ENCODE assay signal across 10 mouse cellular contexts in the genomic region with DNA sequence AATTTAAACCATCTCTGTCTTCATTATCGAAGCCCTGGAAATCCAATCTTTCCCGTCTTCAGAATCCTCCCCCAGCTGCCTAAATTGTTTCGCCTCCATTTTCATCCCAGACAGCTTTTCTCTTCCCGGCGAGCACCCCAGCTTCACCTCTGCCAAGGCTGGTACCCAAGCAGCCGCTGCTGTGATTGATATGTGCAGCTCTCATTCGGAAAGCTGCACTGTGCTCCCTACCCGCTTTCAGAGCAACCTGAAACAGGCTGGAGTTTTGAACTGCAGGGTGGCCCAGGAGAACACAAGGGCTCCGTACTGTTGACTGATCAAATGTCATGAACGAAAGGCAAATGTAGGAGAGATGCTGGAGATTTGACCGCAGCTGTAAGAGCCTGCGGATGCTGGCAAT.
A peak's percentile ranks its signal among the peaks of the same experiment; 100 is the strongest.
DNase-seq lines count a peak whose midpoint lies in the region; ATAC-seq and TF ChIP-seq lines count a peak whose summit lies in the region.
"Had no signal": no experiment of that assay in that cellular context is flagged by ENCODE, and none has a peak within 500 bp of the region (broad histone marks: within the 10 kb centered on the region; RNA-seq: fewer than 3 reads in every experiment).

No protein-coding gene starts in this region.

- no peaks in the 10 kb centered on the region for H3K36me3 ChIP-seq in kidney, embryonic 16.5 days (ENCODE audit: insufficient read depth, low read length)
- no peaks in the 10 kb centered on the region for H3K36me3 ChIP-seq in embryonic facial prominence, embryonic 13.5 days
- H3K36me3 ChIP-seq: heart, embryonic 13.5 days; lung, embryonic 15.5 days had no signal

- intact Hi-C loops in heart, postnatal 25 days (cut with DNase I): no loop called here

- no peak overlapping the region for H3K9ac ChIP-seq in kidney, embryonic 16.5 days (replicated peaks; ENCODE audit: low read length)
- no peak overlapping the region for H3K9ac ChIP-seq in embryonic facial prominence, embryonic 13.5 days
- H3K9ac ChIP-seq: heart, embryonic 13.5 days; lung, embryonic 15.5 days had no signal

- 20% methylated on average over 12 of the region's 12 CpGs for WGBS in kidney, embryonic 16.5 days
- 24% methylated on average over 12 of the region's 12 CpGs for WGBS in embryonic facial prominence, embryonic 13.5 days

- H3K27me3 ChIP-seq in kidney, embryonic 16.5 days (ENCODE audit: insufficient read depth, low read length): no peaks in the 10 kb centered on the region
- no peaks in the 10 kb centered on the region for H3K27me3 ChIP-seq in embryonic facial prominence, embryonic 13.5 days
- H3K27me3 ChIP-seq: heart, embryonic 13.5 days; lung, embryonic 15.5 days had no signal

- no peak for TF ChIP-seq CTCF in layer of hippocampus, adult 2 months (conservative IDR thresholded peaks at IDR 0.05)

- no peak overlapping the region for H3K27ac ChIP-seq in kidney, embryonic 16.5 days (ENCODE audit: low read length)
- no peak overlapping the region for H3K27ac ChIP-seq in embryonic facial prominence, embryonic 13.5 days
- H3K27ac ChIP-seq in layer of hippocampus, adult 2 months: peak overlapping the region; percentile 91
- H3K27ac ChIP-seq: heart, embryonic 13.5 days; lung, embryonic 15.5 days had no signal

- peak overlapping the region; percentile 35 for H3K4me2 ChIP-seq in kidney, embryonic 16.5 days (replicated peaks; ENCODE audit: low read depth, low read length)
- peak overlapping the region; percentile 50 for H3K4me2 ChIP-seq in embryonic facial prominence, embryonic 13.5 days
- H3K4me2 ChIP-seq: heart, embryonic 13.5 days; lung, embryonic 15.5 days had no signal

- peaks cover 7% of the 10 kb centered on the region for H3K4me1 ChIP-seq in kidney, embryonic 16.5 days (ENCODE audit: insufficient read depth, low read length)
- H3K4me1 ChIP-seq in embryonic facial prominence, embryonic 13.5 days: peaks cover 14% of the 10 kb centered on the region
- H3K4me1 ChIP-seq: heart, embryonic 13.5 days; lung, embryonic 15.5 days had no signal

- DNase-seq in kidney, postnatal 10 days: no peak
- no peak for DNase-seq in layer of hippocampus, adult 2 months (ENCODE audit: low spot score in 2 of 2)
- peak; percentile 16 for DNase-seq in neural tube, embryonic 10.5 days (ENCODE audit: extremely low spot score, low spot score)
- no peak for DNase-seq in heart, postnatal 25 days (ENCODE audit: low spot score)
- DNase-seq in thymus, postnatal 25 days: no peak
- DNase-seq in kidney, postnatal 25 days: no peak

- peak; percentile 69; the same call in 1 of the 2 replicates for ATAC-seq in kidney, embryonic 16.5 days (ENCODE audit: low FRiP score, low TSS enrichment)
- ATAC-seq in embryonic facial prominence, embryonic 13.5 days (ENCODE audit: insufficient number of reproducible peaks, insufficient read depth, low FRiP score, low TSS enrichment, low read depth): no peak

- H3K9me3 ChIP-seq in kidney, embryonic 16.5 days (ENCODE audit: low read length): no peaks in the 10 kb centered on the region
- no peaks in the 10 kb centered on the region for H3K9me3 ChIP-seq in embryonic facial prominence, embryonic 13.5 days
- H3K9me3 ChIP-seq: heart, embryonic 13.5 days; lung, embryonic 15.5 days had no signal

- H3K4me3 ChIP-seq in kidney, embryonic 16.5 days (ENCODE audit: low read length): peak overlapping the region; percentile 9
- H3K4me3 ChIP-seq in embryonic facial prominence, embryonic 13.5 days: no peak overlapping the region; the same call in 1 of the 2 replicates
- H3K4me3 ChIP-seq in layer of hippocampus, adult 2 months: peak overlapping the region; percentile 48
- H3K4me3 ChIP-seq: heart, embryonic 13.5 days; lung, embryonic 15.5 days had no signal
